Mouse (Mus musculus) lung, adult 2 months (tissue): ENCODE measurements around the gene Zzz3.

Source experiments
- CTCF ChIP-seq: fragments of 200-500 bp; IDR thresholded peaks from 2 replicates; pipeline ENCODE4 v1.5.1; 2011; ENCODE audit warnings: mild to moderate bottlenecking, low read length, control low read depth; ENCODE audit not compliant: insufficient read depth
- POLR2A ChIP-seq: fragments of 200-500 bp; IDR thresholded peaks from 2 replicates; pipeline ENCODE4 v1.6.1; 2011; ENCODE audit warnings: low read depth, mild to moderate bottlenecking, control low read depth, low read length, borderline replicate concordance; ENCODE audit errors: extremely low read depth

DNA sequence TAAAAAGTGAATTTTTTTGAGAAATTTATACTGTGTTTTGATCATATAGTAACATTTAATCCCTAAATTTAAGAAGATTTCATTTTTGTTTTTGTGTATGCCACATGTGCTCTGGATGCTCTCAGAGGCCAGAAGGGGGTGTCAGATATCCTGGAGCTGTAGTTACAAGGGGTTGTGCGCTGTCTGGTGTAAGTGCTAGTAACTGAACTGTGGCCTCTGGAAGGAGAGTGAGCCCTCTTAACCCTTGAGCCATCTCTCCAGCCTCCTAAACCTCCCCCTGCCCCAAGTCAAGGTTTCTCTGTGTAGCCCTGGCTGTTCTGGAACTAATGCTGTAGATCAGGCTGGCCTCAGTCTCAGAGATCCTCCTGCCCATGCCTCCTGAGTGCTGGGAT is 80.0 kb downstream of the Zzz3 start:
- TF ChIP-seq POLR2A (no peak), CTCF (no peak)
